Comparison of ENCODE assay signal across 7 mouse cellular contexts in genomic region chr16:5254346-5255025, GRCm38 (mm10). TPM values are rescaled to one million over a fixed set of nuclear protein-coding genes. Genes with fewer than 3 reads are reported as not detected.
DNase-seq lines count a peak whose midpoint lies in the region; ATAC-seq and TF ChIP-seq lines count a peak whose summit lies in the region.

No protein-coding gene starts in this region.

- intact Hi-C loops in left cerebral cortex, postnatal 14 days (cut with DNase I), result loop anchor here (2.0 kb wide), 1 partner anchor 52 kb away; no protein-coding TSS in a partner anchor

- peak; percentile 96 for DNase-seq in adipocyte (ENCODE audit: low spot score)
- DNase-seq in gastrocnemius, postnatal 10 days, result peak; percentile 78
- peak; percentile 93 for DNase-seq in induced T-regulatory cell, adult 2 months (ENCODE audit: low read depth)
- DNase-seq in left cerebral cortex, postnatal 14 days (ENCODE audit: low spot score in 2 of 2), result peak; percentile 54 to 67
- DNase-seq in right cerebral cortex, postnatal 14 days, result peak; percentile 60

- TF ChIP-seq POLR2A in cortical plate, adult 2 months (IDR thresholded peaks at IDR 0.05; ENCODE audit: extremely low read depth, insufficient read depth, low read length), result no peak

- peaks cover 1% of the 10 kb centered on the region; the same call in 1 of the 2 replicates for H3K4me1 ChIP-seq in cortical plate, adult 2 months (ENCODE audit: control insufficient read depth, insufficient read depth, low read length)

- no peak overlapping the region for H3K27ac ChIP-seq in cortical plate, adult 2 months (ENCODE audit: insufficient read depth, low read length)

- TF ChIP-seq CTCF in cortical plate, adult 2 months (IDR thresholded peaks at IDR 0.05; ENCODE audit: extremely low read depth, insufficient read depth, low read length), result peak; percentile 89

- no peak overlapping the region for H3K4me3 ChIP-seq in cortical plate, adult 2 months (ENCODE audit: insufficient read depth, low read length)

- peak; percentile 84 for ATAC-seq in megakaryocyte-erythroid progenitor cell, adult 5-6 weeks (replicated peaks; ENCODE audit: low FRiP score, low TSS enrichment, poor library complexity, severe bottlenecking)

RNA-seq across cellular contexts. Expression of gene Eef2kmt, which starts 1.3 kb away (rescaled TPM):
- polyA plus RNA-seq in cortical plate, adult 2 months (2012; rRNA removed), result 10.0 and 10.9 TPM in 2 replicates
- 10 to 100 TPM in 1 of 2 experiments, 1 to 10 TPM in 1; 9.7 to 13.4 TPM for total RNA-seq in gastrocnemius, postnatal 10 days (2021)
- total RNA-seq in left cerebral cortex, postnatal 14 days (2021), result 1 to 10 TPM; 3.7 to 4.2 TPM
- 21.1 and 23.9 TPM in 2 replicates for total RNA-seq in megakaryocyte-erythroid progenitor cell, adult 5-6 weeks (2014; fragmentation: Nextera tagmentation)
- 16.3 and 32.4 TPM in 2 replicates for total RNA-seq in megakaryocyte-erythroid progenitor cell, adult 5-6 weeks (2017)

RNA-seq across cellular contexts. Expression of gene Alg1, which starts 21.1 kb away (rescaled TPM):
- polyA plus RNA-seq in cortical plate, adult 2 months (2012; rRNA removed), result 52.7 and 58.7 TPM in 2 replicates
- 10 to 100 TPM; 12.0 to 13.8 TPM for total RNA-seq in gastrocnemius, postnatal 10 days (2021)
- total RNA-seq in left cerebral cortex, postnatal 14 days (2021), result 10 to 100 TPM; 26.9 to 29.7 TPM
- 18.7 and 23.5 TPM in 2 replicates for total RNA-seq in megakaryocyte-erythroid progenitor cell, adult 5-6 weeks (2014; fragmentation: Nextera tagmentation)
- 9.3 and 11.6 TPM in 2 replicates for total RNA-seq in megakaryocyte-erythroid progenitor cell, adult 5-6 weeks (2017)

RNA-seq across cellular contexts. Expression of gene AU021092, which starts 32.4 kb away (rescaled TPM):
- 8.6 and 9.3 TPM in 2 replicates for polyA plus RNA-seq in cortical plate, adult 2 months (2012; rRNA removed)
- total RNA-seq in gastrocnemius, postnatal 10 days (2021), result 1 to 10 TPM; 6.1 to 6.2 TPM
- total RNA-seq in left cerebral cortex, postnatal 14 days (2021), result 10 to 100 TPM in 1 of 2 experiments, 1 to 10 TPM in 1; 8.8 to 11.3 TPM
- not detected in 2 replicates for total RNA-seq in megakaryocyte-erythroid progenitor cell, adult 5-6 weeks (2014; fragmentation: Nextera tagmentation)
- not detected in 2 replicates for total RNA-seq in megakaryocyte-erythroid progenitor cell, adult 5-6 weeks (2017)

RNA-seq across cellular contexts. Expression of gene Nagpa, which starts 50.7 kb away (rescaled TPM):
- polyA plus RNA-seq in cortical plate, adult 2 months (2012; rRNA removed), result 17.4 and 19.4 TPM in 2 replicates
- total RNA-seq in gastrocnemius, postnatal 10 days (2021), result 1 to 10 TPM; 6.6 to 7.0 TPM
- total RNA-seq in left cerebral cortex, postnatal 14 days (2021), result 1 to 10 TPM; 7.4 to 10.0 TPM
- total RNA-seq in megakaryocyte-erythroid progenitor cell, adult 5-6 weeks (2014; fragmentation: Nextera tagmentation), result 21.1 and 23.5 TPM in 2 replicates
- 27.3 and 28.6 TPM in 2 replicates for total RNA-seq in megakaryocyte-erythroid progenitor cell, adult 5-6 weeks (2017)

Comparison
In these comparisons a context has a peak if more than half of its experiments do, and no peak if none do; other contexts are left out.
1. RNA of gene AU021092, which starts 32.4 kb away (total RNA-seq): 8.8 to 11.3 TPM in left cerebral cortex, postnatal 14 days and 6.1 to 6.2 TPM in gastrocnemius, postnatal 10 days; not detected in megakaryocyte-erythroid progenitor cell, adult 5-6 weeks; every median in the first group is over 4 times any median in the second.
2. Peak in every context shown above with its lines, with median percentiles within 50 percentile points of each other: DNase-seq.